Mouse (Mus musculus) hindbrain, embryonic 11.5 days (tissue): ENCODE results near the gene Igdcc3. TPM values are rescaled to one million over a fixed set of nuclear protein-coding genes. Genes with fewer than 3 reads are reported as not detected.

Experiments used
- ATAC-seq: fragments of 200-750 bp; cut with Nextera tagmentation; 2 replicates; pipeline ENCODE4 v1.8.0; 2017; ENCODE audit warnings: mild to moderate bottlenecking, moderate TSS enrichment, moderate library complexity; ENCODE audit not compliant: low FRiP score
- DNase-seq: peaks from one replicate; pipeline ENCODE4 v3.0.0-alpha.2; 2015; ENCODE audit warnings: low spot score
- H3K27ac ChIP-seq: fragments of 300-500 bp; sonication (generic); 2 replicates; pipeline ENCODE4 v1.5.1; 2014; ENCODE audit warnings: mild to moderate bottlenecking, low read depth, low read length
- H3K27me3 ChIP-seq: fragments of 300-500 bp; sonication (generic); 2 replicates; pipeline ENCODE4 v1.6.1; 2014; ENCODE audit warnings: mild to moderate bottlenecking, low read length, moderate library complexity, mixed read lengths; ENCODE audit not compliant: control insufficient read depth, insufficient read depth
- H3K36me3 ChIP-seq: fragments of 300-500 bp; sonication (generic); 2 replicates; pipeline ENCODE4 v1.6.1; 2014; ENCODE audit warnings: mild to moderate bottlenecking, low read length, moderate library complexity, mixed read lengths; ENCODE audit not compliant: control insufficient read depth, insufficient read depth
- H3K4me1 ChIP-seq: fragments of 300-500 bp; sonication (generic); replicated peaks from 2 replicates; pipeline ENCODE4 v1.6.1; 2014; ENCODE audit warnings: low read length, mixed read lengths; ENCODE audit not compliant: control insufficient read depth, insufficient read depth
- H3K4me2 ChIP-seq: fragments of 300-500 bp; sonication (generic); replicated peaks from 2 replicates; pipeline ENCODE4 v1.6.1; 2014; ENCODE audit warnings: mild to moderate bottlenecking, low read depth, low read length
- H3K4me3 ChIP-seq: fragments of 300-500 bp; sonication (generic); 2 replicates; pipeline ENCODE4 v1.5.1; 2014; ENCODE audit warnings: low read depth, low read length
- H3K9ac ChIP-seq: fragments of 300-500 bp; sonication (generic); 2 replicates; pipeline ENCODE4 v1.6.1; 2014; ENCODE audit warnings: low read depth, low read length
- H3K9me3 ChIP-seq: fragments of 300-500 bp; sonication (generic); 2 replicates; pipeline ENCODE4 v1.6.1; 2016; ENCODE audit warnings: low read length; ENCODE audit not compliant: control insufficient read depth
- WGBS: fragments of 180-500 bp; shearing (Covaris S2); extraction: QIAGEN DNeasy Blood & Tissue Kit; methylation state at CpG from one replicate; pipeline ENCODE4 v1.1.7; 2014; 5-methylcytosine and 5-hydroxymethylcytosine counted together
- polyA plus RNA-seq: library from polyadenylated mRNA; unstranded; fragments of >200 nt; fragmentation: Nextera tagmentation; extraction: Ambion mirVana; gene quantifications from 2 replicates; pipeline ENCODE4 v1.2.1, GENCODE M21; 2014

The Igdcc3 gene
- polyA plus RNA-seq, 1 experiment from 2014 or later: 46.0 TPM

DNA sequence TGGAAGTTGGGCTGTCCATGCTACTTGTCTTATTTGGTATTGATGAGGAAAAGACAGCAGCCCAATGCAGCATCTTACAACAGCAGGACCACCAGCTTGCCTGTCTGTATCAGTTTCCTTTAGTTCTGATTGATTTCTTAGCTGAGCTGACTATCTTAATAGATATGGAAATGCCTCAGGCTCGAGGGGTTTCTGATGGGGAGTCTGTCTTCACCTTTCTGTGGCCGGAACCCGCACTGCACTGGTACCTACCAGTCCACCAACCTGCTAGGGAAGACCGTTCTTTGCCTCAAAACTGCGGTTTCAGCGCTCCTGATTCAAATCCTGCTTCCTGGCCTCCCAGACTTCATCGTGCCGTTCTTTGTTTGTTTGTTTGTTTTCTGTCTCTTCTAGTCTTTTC, 20.9 kb downstream of the Igdcc3 start:
- DNase-seq (no peak), ATAC-seq (no peak)
- no peaks in the 10 kb centered on the region for H3K36me3 ChIP-seq
- 11% methylated on average over 8 of the region's 8 CpGs for whole genome bisulfite sequencing
- H3K27ac ChIP-seq: peak overlapping the region; percentile 96
- no peak overlapping the region for H3K4me2 ChIP-seq
- peaks cover 30% of the 10 kb centered on the region for H3K4me1 ChIP-seq
- H3K9me3 ChIP-seq: no peaks in the 10 kb centered on the region
- H3K27me3 ChIP-seq: no peaks in the 10 kb centered on the region
- H3K9ac ChIP-seq: peak overlapping the region; percentile 69
- 0 out of 2 replicates have a peak overlapping the region, but pooled peaks have one; percentile 29 for H3K4me3 ChIP-seq

DNA sequence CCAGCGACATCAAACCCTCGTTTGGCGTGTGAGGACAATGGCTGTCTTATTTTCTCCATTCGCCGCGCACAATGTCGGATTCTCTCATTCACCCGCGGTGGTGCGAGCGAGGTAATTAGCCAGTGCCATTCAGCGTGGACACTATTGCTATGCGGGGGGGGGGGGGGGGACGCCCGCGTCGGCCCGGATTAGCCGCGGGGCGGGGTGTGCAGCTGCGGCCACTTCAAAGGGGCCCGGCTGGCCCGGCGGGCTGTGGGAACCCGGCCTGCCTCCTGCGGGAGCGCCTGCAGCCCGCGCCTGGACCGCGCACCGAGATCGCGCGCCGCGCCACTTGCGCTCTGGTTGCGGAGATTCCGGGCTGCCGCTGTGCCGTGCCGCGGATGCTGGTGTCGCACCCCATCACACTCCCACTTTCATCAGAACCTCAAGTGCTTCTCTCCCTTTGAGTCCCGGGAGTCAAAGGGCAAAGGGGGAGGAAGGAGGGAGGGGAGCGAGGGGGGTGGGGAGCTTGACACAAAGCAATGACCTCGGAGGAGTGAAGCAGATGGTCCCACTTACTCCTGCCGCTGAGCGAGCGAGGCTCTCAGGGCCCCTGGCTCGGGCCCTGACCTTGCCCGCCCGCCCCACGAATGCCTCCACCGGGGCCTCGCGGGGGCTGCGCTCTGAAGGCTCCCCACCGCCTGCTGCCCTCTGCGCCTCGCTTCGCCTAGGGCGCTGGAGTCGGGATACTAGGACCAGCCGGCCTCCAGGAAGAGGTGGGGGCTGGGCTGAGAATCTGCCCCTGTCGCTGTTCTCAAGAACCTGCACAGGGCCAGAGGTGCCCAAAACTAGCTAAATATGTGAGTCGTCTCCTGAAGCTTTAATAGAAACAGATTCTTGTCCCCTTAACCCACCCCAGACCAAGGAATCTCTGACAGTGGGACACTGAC, 22.0 kb downstream of the Igdcc3 start:
- Histone ChIP-seq H3K4me3 (peak overlapping the region; percentile 29), H3K4me1 (peaks cover 23% of the 10 kb centered on the region), H3K9me3 (no peaks in the 10 kb centered on the region), H3K27me3 (no peaks in the 10 kb centered on the region), H3K4me2 (peak overlapping the region; percentile 64), H3K9ac (peak overlapping the region; percentile 69), H3K27ac (peak overlapping the region; percentile 96), H3K36me3 (no peaks in the 10 kb centered on the region)
- ATAC-seq (peak; percentile 94), DNase-seq (peak; percentile 90)
- 0% methylated on average over 44 of the region's 69 CpGs for WGBS

DNA sequence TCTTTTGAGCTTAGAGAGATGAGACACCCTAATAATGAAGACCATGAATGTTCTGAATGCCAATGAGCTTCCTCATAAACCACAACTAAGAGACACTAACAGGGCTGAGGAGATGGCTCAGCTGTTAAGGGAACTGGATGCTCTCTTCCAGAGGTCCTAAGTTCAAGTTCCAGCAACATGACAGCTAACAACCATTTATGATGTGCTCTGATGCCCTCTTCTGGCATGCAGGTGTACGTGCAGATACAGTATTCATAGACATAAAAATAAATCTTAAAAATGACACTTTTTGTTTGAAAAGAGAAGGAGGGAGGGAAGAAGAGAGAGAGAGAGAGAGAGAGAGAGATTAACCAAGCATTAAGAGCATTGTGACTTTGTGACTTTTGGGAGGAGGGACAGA, 23.9 kb downstream of the Igdcc3 start:
- DNase-seq (no peak), ATAC-seq (no peak)
- no peaks in the 10 kb centered on the region for H3K36me3 ChIP-seq
- no peak overlapping the region for H3K4me2 ChIP-seq
- no peaks in the 10 kb centered on the region for H3K9me3 ChIP-seq
- no peak overlapping the region for H3K9ac ChIP-seq
- 15% methylated on average over 1 of the region's 1 CpGs for WGBS
- H3K4me1 ChIP-seq: peaks cover 30% of the 10 kb centered on the region
- no peak overlapping the region for H3K27ac ChIP-seq
- H3K27me3 ChIP-seq: no peaks in the 10 kb centered on the region
- H3K4me3 ChIP-seq: no peak overlapping the region

DNA sequence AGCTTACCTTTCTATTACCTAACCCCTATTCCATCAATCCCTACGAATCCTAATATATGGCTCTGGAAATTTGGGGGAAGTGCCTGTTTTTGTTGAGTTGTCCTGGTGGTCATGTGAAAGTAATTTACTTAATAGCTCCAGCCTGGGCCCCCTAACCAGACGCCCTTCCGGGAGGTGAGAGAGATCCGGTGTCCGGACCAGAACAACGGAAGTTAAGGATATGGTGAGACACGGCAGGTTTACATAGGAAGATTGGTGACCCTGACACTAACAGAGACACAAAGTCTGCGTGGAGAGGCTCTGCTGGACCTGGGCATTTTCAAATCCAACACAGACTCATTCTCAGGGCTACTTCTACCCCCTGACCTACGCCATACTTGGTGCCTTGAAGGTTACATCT, 25.4 kb downstream of the Igdcc3 start:
- ATAC-seq (no peak), DNase-seq (no peak)
- no peaks in the 10 kb centered on the region for H3K36me3 ChIP-seq
- 66% methylated on average over 9 of the region's 9 CpGs for WGBS
- H3K27ac ChIP-seq: no peak overlapping the region
- no peak overlapping the region for H3K4me3 ChIP-seq
- H3K4me1 ChIP-seq: peaks cover 20% of the 10 kb centered on the region
- H3K9me3 ChIP-seq: no peaks in the 10 kb centered on the region
- H3K4me2 ChIP-seq: no peak overlapping the region
- H3K9ac ChIP-seq: no peak overlapping the region
- no peaks in the 10 kb centered on the region for H3K27me3 ChIP-seq

DNA sequence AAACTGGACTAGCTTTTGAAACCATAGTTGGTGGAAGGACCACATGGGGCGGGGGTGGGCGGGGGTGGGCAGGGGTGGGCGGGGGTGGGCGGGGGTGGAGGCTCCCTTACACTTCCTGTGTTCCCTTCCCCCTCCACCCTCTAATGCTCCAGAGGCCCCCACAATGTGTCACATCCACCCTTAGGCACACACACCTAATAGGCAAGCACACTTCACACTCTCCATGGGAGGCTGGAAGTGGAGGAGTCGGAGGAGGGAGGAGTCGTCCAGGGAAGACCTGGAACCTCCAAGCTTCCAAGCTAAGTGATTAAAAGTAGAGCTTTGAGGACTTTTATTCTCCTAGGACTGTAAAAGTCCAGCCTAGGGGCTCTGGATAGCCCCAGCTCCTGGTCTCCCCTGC, 27.5 kb downstream of the Igdcc3 start:
- DNase-seq (no peak), ATAC-seq (no peak)
- no peak overlapping the region for H3K27ac ChIP-seq
- no peak overlapping the region for H3K9ac ChIP-seq
- H3K4me3 ChIP-seq: no peak overlapping the region
- H3K27me3 ChIP-seq: no peaks in the 10 kb centered on the region
- H3K4me1 ChIP-seq: peaks cover 10% of the 10 kb centered on the region
- 45% methylated on average over 3 of the region's 6 CpGs for WGBS
- no peak overlapping the region for H3K4me2 ChIP-seq
- H3K9me3 ChIP-seq: no peaks in the 10 kb centered on the region
- no peaks in the 10 kb centered on the region for H3K36me3 ChIP-seq

DNA sequence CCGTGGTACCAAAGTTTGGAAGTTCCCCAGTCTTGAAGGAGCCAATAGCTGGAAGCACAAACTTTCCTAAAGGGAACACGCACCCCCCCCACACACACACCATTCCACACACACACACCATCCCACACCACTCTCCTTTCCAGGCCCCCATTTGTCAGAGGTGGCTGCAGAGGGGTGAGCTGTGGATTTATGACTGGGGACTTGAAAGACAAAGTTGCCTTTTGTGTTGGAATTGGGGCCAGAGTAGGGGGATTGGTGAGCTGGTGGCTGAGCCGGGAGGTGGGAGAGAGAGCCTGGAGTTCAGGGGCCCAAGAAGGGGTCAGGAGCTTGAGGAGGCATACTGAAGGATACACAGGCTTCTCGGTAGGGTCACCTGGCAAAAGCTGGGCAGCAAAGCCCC, 28.0 kb downstream of the Igdcc3 start:
- Histone ChIP-seq H3K9ac (no peak overlapping the region; the same call in 1 of the 2 replicates), H3K36me3 (no peaks in the 10 kb centered on the region), H3K4me3 (no peak overlapping the region), H3K9me3 (no peaks in the 10 kb centered on the region), H3K4me2 (no peak overlapping the region), H3K27me3 (no peaks in the 10 kb centered on the region), H3K4me1 (peaks cover 8% of the 10 kb centered on the region), H3K27ac (0 out of 2 replicates have a peak overlapping the region, but pooled peaks have one; percentile 30)
- DNase-seq: no peak
- no peak for ATAC-seq
- WGBS: 48% methylated on average over 4 of the region's 4 CpGs

DNA sequence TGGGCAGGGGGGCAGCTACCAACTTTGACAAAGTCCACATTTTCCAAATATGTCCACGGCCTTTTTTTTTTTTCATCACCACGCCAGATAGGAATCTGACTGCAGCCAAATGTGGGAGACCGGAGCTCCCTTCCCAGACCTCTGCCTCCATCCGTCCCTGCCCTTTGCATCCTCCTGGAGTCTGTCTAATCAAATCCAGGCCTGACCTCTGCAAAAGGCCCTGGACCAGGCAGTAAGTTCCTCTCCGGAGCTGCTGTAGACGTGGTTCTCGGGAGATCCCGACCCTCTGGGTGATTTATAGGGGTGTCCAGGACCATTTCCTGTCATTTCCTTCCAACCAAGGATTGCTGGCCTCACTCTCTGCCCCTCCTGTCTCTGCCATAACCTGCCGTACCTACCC, 31.7 kb downstream of the Igdcc3 start:
- H3K27me3 ChIP-seq: no peaks in the 10 kb centered on the region
- H3K9ac ChIP-seq: no peak overlapping the region
- WGBS: 63% methylated on average over 9 of the region's 9 CpGs
- peaks cover 23% of the 10 kb centered on the region for H3K4me1 ChIP-seq
- DNase-seq (no peak), ATAC-seq (no peak)
- H3K27ac ChIP-seq: 0 out of 2 replicates have a peak overlapping the region, but pooled peaks have one; percentile 27
- H3K4me3 ChIP-seq: no peak overlapping the region
- H3K36me3 ChIP-seq: no peaks in the 10 kb centered on the region
- H3K4me2 ChIP-seq: no peak overlapping the region
- no peaks in the 10 kb centered on the region for H3K9me3 ChIP-seq

DNA sequence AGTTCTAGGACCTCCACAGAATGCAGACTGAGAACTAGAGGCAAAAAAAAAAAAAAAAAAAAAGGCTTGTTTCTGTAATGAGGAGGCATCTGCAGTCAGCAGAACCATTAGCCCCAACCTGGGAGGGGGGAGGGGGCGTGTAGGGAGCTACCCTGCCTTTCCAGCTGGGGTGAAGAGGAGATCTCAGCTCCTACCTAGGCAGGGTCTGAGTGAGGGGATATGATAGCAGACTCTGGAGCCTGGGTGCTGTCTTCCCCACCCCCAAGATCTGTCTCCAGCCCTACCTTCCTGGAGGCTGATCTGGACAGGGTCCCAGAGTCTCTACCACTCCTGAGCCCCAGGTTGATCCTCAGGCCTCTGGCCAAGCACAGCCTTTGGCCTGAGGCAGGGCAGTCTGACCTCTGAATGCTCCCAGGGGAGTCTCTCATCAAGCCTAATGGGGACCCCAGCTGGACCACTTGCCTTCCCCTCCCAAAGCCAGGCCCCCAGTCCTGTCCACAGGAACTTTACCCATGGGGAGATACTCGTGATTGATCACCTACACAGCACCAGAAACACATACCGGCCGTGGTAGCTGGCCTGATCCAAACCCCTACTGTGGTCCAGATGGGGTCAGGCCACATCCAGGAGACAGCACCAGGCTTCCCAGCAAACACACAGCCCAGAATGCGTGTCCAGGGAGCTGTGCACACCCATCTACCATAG, 34.4 kb downstream of the Igdcc3 start:
- peak; percentile 58 for ATAC-seq
- 12% methylated on average over 5 of the region's 5 CpGs for WGBS
- Histone ChIP-seq H3K27ac (peak overlapping the region; percentile 98), H3K9me3 (no peaks in the 10 kb centered on the region), H3K36me3 (no peaks in the 10 kb centered on the region), H3K27me3 (no peaks in the 10 kb centered on the region), H3K9ac (peak overlapping the region; percentile 59), H3K4me2 (peak overlapping the region; percentile 8; the same call in 1 of the 2 replicates), H3K4me3 (no peak overlapping the region), H3K4me1 (peaks cover 44% of the 10 kb centered on the region)
- peak; percentile 74 for DNase-seq
